9 mouse cellular contexts compared by ENCODE assay signal in the genomic region with DNA sequence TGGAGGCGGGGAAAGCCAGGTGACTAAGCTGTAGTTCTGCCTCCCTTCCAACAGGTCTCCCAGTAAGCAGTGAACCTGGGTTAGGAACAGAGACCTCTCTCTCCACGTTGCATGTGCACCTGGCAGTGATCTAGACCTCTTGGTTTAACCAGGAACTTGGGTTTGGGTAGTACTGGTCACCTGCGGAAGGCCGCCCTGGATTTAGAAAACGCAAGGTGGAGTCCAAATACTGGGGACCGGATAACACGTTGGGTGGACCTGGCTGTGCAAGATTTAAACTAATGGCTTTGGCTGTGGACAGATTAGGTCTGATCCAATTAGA. TPM values are rescaled to one million over a fixed set of nuclear protein-coding genes. Genes with fewer than 3 reads are reported as not detected.
DNase-seq lines count a peak whose midpoint lies in the region; ATAC-seq and TF ChIP-seq lines count a peak whose summit lies in the region.
"Had no signal": no experiment of that assay in that cellular context is flagged by ENCODE, and none has a peak within 500 bp of the region (broad histone marks: within the 10 kb centered on the region; RNA-seq: fewer than 3 reads in every experiment).

No protein-coding gene starts in this region.

- H3K27ac ChIP-seq in kidney, postnatal 0 days = no peak overlapping the region
- H3K27ac ChIP-seq in embryonic facial prominence, embryonic 14.5 days (replicated peaks; ENCODE audit: low read depth, low read length) = no peak overlapping the region
- no peak overlapping the region for H3K27ac ChIP-seq in intestine, embryonic 14.5 days (ENCODE audit: low read depth)

- no peak for TF ChIP-seq CTCF in kidney, postnatal 0 days (IDR thresholded peaks at IDR 0.05; ENCODE audit: low read depth)

- ATAC-seq in kidney, postnatal 0 days (replicated peaks; ENCODE audit: low FRiP score, low read depth) = 0 out of 2 replicates have a peak, but pooled peaks have one; percentile 5
- ATAC-seq in embryonic facial prominence, embryonic 14.5 days (ENCODE audit: low read depth) = no peak
- ATAC-seq in intestine, embryonic 14.5 days (replicated peaks; ENCODE audit: low FRiP score, low TSS enrichment, low read depth) = peak; percentile 7; the same call in 1 of the 2 replicates
- no peak; the same call in 1 of the 2 replicates for ATAC-seq in megakaryocyte progenitor cell, adult 5-6 weeks (replicated peaks; ENCODE audit: poor library complexity)
- ATAC-seq in erythroid progenitor cell, adult 5-6 weeks (replicated peaks; ENCODE audit: low FRiP score, poor library complexity, severe bottlenecking) = no peak

- H3K36me3 ChIP-seq in kidney, postnatal 0 days (ENCODE audit: insufficient read depth, low read length) = 0 out of 2 replicates have a peak, but pooled peaks cover 3% of the 10 kb centered on the region
- H3K36me3 ChIP-seq in embryonic facial prominence, embryonic 14.5 days (ENCODE audit: control insufficient read depth, insufficient read depth, low read length) = peaks cover 14% of the 10 kb centered on the region
- peaks cover 19% of the 10 kb centered on the region; the same call in 1 of the 2 replicates for H3K36me3 ChIP-seq in intestine, embryonic 14.5 days (ENCODE audit: control insufficient read depth, insufficient read depth, low read length)

- WGBS in kidney, postnatal 0 days = 17% methylated on average over 7 of the region's 7 CpGs
- WGBS in embryonic facial prominence, embryonic 14.5 days = 23% methylated on average over 7 of the region's 7 CpGs
- WGBS in intestine, embryonic 14.5 days = 23% methylated on average over 7 of the region's 7 CpGs

- no peaks in the 10 kb centered on the region for H3K27me3 ChIP-seq in kidney, postnatal 0 days (ENCODE audit: insufficient read depth, low read length)
- H3K27me3 ChIP-seq in embryonic facial prominence, embryonic 14.5 days (replicated peaks; ENCODE audit: control insufficient read depth, insufficient read depth, low read length) = peaks cover 9% of the 10 kb centered on the region; the same call in 1 of the 2 replicates
- H3K27me3 ChIP-seq in intestine, embryonic 14.5 days (replicated peaks; ENCODE audit: control insufficient read depth, insufficient read depth, low read length) = peaks cover 15% of the 10 kb centered on the region

- H3K9ac ChIP-seq in kidney, postnatal 0 days (ENCODE audit: low read depth, low read length) = no peak overlapping the region
- H3K9ac ChIP-seq in embryonic facial prominence, embryonic 14.5 days (ENCODE audit: low read depth, low read length) = no peak overlapping the region
- no peak overlapping the region for H3K9ac ChIP-seq in intestine, embryonic 14.5 days (ENCODE audit: low read length)

- DNase-seq in kidney, postnatal 0 days (ENCODE audit: low spot score) = no peak
- DNase-seq in kidney, adult 9 months = no peak
- no peak for DNase-seq in embryonic facial prominence, embryonic 14.5 days (ENCODE audit: low spot score)
- no peak for DNase-seq in intestine, embryonic 14.5 days (ENCODE audit: low spot score)
- peak; percentile 11 for DNase-seq in naive thymus-derived CD4-positive, alpha-beta T cell, adult 2 months (ENCODE audit: low read depth)
- DNase-seq in adrenal gland, postnatal 14 days = no peak

- peaks cover 5% of the 10 kb centered on the region for H3K4me1 ChIP-seq in kidney, postnatal 0 days (replicated peaks; ENCODE audit: insufficient read depth, low read length)
- peaks cover 2% of the 10 kb centered on the region for H3K4me1 ChIP-seq in embryonic facial prominence, embryonic 14.5 days (ENCODE audit: control insufficient read depth, insufficient read depth, low read length)
- H3K4me1 ChIP-seq in intestine, embryonic 14.5 days (replicated peaks; ENCODE audit: control insufficient read depth, insufficient read depth, low read length) = 0 out of 2 replicates have a peak, but pooled peaks cover 3% of the 10 kb centered on the region

- peak overlapping the region; percentile 99 for H3K4me2 ChIP-seq in kidney, postnatal 0 days (ENCODE audit: low read length)
- H3K4me2 ChIP-seq in embryonic facial prominence, embryonic 14.5 days (ENCODE audit: low read depth, low read length) = peak overlapping the region; percentile 100
- H3K4me2 ChIP-seq in intestine, embryonic 14.5 days (ENCODE audit: low read length) = peak overlapping the region; percentile 100

- no peaks in the 10 kb centered on the region for H3K9me3 ChIP-seq in kidney, postnatal 0 days (replicated peaks; ENCODE audit: low read length)
- H3K9me3 ChIP-seq in embryonic facial prominence, embryonic 14.5 days (ENCODE audit: control insufficient read depth, low read length) = no peaks in the 10 kb centered on the region
- no peaks in the 10 kb centered on the region for H3K9me3 ChIP-seq in intestine, embryonic 14.5 days (ENCODE audit: control insufficient read depth, low read length)

- peak overlapping the region; percentile 58 for H3K4me3 ChIP-seq in kidney, postnatal 0 days (replicated peaks; ENCODE audit: low read depth, low read length)
- H3K4me3 ChIP-seq in embryonic facial prominence, embryonic 14.5 days (ENCODE audit: low read depth, low read length) = peak overlapping the region; percentile 64
- peak overlapping the region; percentile 60; the same call in 1 of the 2 replicates for H3K4me3 ChIP-seq in intestine, embryonic 14.5 days (ENCODE audit: low read depth, low read length)

RNA-seq across cellular contexts. Expression of a gene that starts 0.9 kb away (rescaled TPM):
- 2.3 and 2.8 TPM in 2 replicates for polyA plus RNA-seq in kidney, postnatal 0 days (2015; fragmentation: Nextera tagmentation; extraction: Ambion mirVana)
- 8.3 and 9.6 TPM in 2 replicates for polyA plus RNA-seq in embryonic facial prominence, embryonic 14.5 days (2014; fragmentation: Nextera tagmentation; extraction: Ambion mirVana)
- 2.6 and 3.5 TPM in 2 replicates for polyA plus RNA-seq in intestine, embryonic 14.5 days (2014; fragmentation: Nextera tagmentation; extraction: Ambion mirVana)
- 0.05 and 0.07 TPM in 2 replicates for total RNA-seq in megakaryocyte progenitor cell, adult 5-6 weeks (2015)
- 0.03 and 0.75 TPM in 2 replicates for total RNA-seq in megakaryocyte progenitor cell, adult 5-6 weeks (2017)
- total RNA-seq in adrenal gland, postnatal 14 days (2021) = 14.2 and 17.2 TPM in 2 replicates
- total RNA-seq in erythroid progenitor cell, adult 5-6 weeks (2015; ENCODE audit: low replicate concordance) = not detected in 2 replicates
- under 0.01 TPM in 1 of 2 replicates, not detected in the other for total RNA-seq in erythroid progenitor cell, adult 5-6 weeks (2017; ENCODE audit: low replicate concordance)
- total RNA-seq: monocyte, adult 5-6 weeks had no signal

Comparison
In these comparisons a context has a peak if more than half of its experiments do, and no peak if none do; other contexts are left out.
1. ATAC-seq: peak in kidney, postnatal 0 days (single experiment) and intestine, embryonic 14.5 days (single experiment); none in embryonic facial prominence, embryonic 14.5 days (single experiment), megakaryocyte progenitor cell, adult 5-6 weeks (single experiment) and erythroid progenitor cell, adult 5-6 weeks (single experiment).
2. Peak in every context shown above with its lines, with median percentiles within 50 percentile points of each other: H3K4me2 ChIP-seq and H3K4me3 ChIP-seq.